Mouse (Mus musculus): ENCODE results near the gene Lrrfip2. TPM values are rescaled to one million over a fixed set of nuclear protein-coding genes. Genes with fewer than 3 reads are reported as not detected.

Lrrfip2 gene
- 10 to 100 TPM; 43.9 to 48.6 TPM for total RNA-seq (2021)
- long read RNA-seq, experiment 1, transcript Lrrfip2-205 (15 exons, 1,839 nt): major isoform, 6 of 37 reads
- long read RNA-seq, experiment 1, partial matches to known transcripts: 1 of 37 reads
- long read RNA-seq, experiment 1, other reads (novel, unspliced or antisense): 28 of 37 reads
- long read RNA-seq, experiment 2, partial matches to known transcripts: 3 of 32 reads
- long read RNA-seq, experiment 2, other reads (novel, unspliced or antisense): 28 of 32 reads

DNA sequence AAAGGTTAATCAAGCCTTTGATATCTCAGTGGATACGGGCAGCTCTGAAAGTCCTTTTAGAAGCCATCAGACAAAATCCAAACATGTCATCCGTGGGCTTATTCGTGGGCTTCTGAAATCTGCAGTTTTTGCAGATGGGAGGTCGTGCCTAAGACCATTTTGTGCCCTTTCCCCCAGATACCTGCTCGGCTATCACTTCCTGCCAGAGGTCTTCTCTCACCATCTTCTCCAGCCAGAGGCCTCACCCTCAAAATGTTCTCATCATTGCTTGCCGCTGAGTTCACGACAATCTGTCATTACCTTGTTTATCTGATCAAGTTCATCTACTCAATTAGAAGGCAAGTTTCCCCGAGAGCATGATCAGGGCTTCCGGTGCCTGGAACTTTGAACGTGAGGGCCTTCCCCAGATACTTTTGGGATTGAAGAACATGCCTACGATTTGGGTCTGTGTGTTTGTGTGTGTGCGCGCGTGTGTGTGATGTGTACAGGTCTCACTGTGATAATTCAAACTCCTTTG is at the start of gene Lrrfip2:
Lrrfip2 (plus strand) TSS at position 467 of the 517 bp plus-strand sequence.
- no peak for DNase-seq (ENCODE audit: low spot score in 2 of 2)

DNA sequence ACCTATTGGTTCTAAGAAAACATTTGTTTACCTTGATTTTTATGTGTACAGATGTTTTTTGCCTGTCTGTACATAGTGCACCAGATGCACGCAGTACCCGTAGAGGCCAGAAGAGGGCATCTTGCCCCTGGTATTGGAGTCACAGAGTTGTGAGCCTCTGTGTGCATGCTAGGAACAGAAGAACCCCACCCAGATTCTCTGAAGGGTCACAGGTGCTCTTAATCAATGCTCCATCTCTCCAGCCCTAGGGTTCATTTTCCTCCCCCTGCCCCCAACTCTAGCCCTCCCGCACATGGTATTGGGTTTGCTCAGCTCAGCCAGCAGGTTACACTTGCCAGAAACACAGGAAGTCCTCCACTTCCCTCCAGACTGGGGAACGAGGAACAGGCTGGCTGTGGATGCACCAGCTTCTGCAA is 46.8 kb upstream of the Lrrfip2 start:
- peak; percentile 12 to 34 for DNase-seq (ENCODE audit: low spot score in 2 of 2)

DNA sequence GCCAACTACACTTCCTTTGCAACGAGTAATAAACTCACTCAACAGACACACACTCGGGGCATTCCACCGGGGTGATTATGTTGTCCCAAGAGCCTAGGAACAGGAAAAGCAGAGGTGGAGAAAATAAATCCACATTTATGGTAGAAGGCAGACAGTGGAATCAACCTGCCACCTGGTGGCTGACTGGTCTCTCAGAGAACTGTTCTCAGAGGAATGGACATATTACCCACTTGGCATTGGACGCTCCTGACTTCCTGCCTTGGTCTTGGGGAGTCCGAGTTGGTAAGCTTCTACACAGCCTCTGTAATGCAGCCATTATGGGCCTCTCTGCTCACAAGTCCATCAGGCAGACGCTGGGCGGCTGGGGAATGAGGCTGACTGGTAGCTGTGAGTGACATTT is 45.2 kb upstream of the Lrrfip2 start:
- peak; percentile 17 to 26 for DNase-seq (ENCODE audit: low spot score in 2 of 2)

DNA sequence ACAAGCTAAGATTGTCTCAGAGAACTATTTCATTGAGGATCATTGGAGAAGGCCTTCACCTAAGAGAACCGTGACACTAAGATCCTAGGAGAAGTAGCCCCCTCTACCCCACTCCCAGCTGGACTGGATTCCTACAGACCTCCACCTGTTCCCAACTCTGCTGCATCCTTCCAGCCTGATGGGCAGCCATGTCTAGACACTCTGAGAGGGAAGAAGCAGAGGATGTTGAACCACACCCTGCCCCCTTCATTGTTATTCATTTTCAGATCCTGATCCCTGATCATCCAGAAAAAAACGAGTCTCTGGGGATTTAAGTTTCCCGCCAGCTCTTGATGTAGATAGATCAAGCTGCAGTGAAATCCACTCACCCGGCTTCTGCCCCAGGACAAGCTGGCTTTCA is 44.4 kb upstream of the Lrrfip2 start:
- DNase-seq (ENCODE audit: low spot score in 2 of 2): no peak

- peak; percentile 21 to 33 for DNase-seq (ENCODE audit: low spot score in 2 of 2)
Measured at GRCm38 (mm10) chr9:111077745-111078144, 39.6 kb upstream of the Lrrfip2 start.

GRCm38 (mm10) chr9:111080801-111081200 is 36.6 kb upstream of the Lrrfip2 start:
- DNase-seq (ENCODE audit: low spot score in 2 of 2): no peak

DNA sequence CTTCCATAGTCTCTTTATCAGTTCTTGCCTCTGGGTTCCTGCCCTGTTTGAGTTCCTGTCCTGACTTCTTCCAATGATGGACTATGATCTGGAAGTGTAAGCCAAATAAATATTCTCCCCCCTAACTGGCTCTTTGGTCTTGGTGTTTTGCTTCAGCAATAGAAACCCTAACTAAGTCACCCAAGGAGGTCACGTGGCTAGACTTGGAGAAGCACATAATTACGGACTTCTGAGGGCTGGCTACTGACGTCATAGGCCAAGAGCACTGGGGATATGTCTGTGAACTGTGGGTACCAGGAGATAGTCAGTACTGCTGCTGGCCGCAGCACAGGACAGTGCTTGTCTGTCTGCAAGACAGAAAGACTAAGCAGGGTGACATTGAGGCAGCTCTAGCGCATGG is 35.6 kb upstream of the Lrrfip2 start:
- no peak for DNase-seq (ENCODE audit: low spot score in 2 of 2)

DNA sequence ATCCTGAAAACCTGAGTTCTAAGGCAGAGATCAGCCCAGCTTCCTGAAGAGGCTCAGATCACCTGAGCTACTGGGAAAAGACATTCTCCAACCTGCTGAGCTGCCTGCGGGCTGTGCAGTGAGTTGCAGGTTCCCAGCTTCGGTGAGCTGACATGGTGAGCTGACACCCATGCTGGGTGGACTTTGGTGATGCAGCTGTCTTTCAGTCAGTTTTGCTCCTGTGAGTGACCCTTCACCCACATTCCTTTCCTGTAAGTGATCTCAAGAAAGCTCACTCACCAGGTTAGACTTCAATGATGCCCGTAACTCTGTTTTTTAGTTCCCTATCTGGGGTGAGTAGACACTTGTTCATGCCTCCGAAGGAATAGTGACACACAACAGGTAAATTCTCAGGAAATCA is 32.1 kb upstream of the Lrrfip2 start:
- DNase-seq (ENCODE audit: low spot score in 2 of 2): no peak

- DNase-seq (ENCODE audit: low spot score in 2 of 2): no peak
Measured at GRCm38 (mm10) chr9:111086137-111086536, 31.3 kb upstream of the Lrrfip2 start.

GRCm38 (mm10) chr9:111086995-111087606 is 30.3 kb upstream of the Lrrfip2 start:
- no peak for DNase-seq (ENCODE audit: low spot score in 2 of 2)

DNA sequence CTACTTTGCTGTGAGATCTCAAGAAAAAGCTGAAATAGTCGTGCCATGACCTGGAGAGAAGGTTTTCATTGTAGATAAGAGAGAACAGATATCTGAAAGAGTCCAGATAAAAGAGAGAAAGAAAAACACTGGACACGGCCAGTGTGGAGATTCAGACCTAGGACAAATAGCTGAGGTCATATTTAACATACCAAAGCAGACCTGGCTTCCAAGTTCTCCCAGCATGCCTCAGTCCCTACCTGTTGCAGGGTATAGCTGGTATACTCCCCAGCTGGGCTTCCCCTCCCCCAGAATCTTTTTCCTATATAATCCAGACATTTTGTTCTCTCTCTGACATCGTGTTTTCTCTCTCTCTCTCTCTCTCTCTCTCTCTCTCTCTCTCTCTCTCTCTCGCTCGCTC is 29.4 kb upstream of the Lrrfip2 start:
- DNase-seq (ENCODE audit: low spot score in 2 of 2): no peak

- no peak for DNase-seq (ENCODE audit: low spot score in 2 of 2)
Measured at GRCm38 (mm10) chr9:111088886-111089285, 28.5 kb upstream of the Lrrfip2 start.

GRCm38 (mm10) chr9:111092657-111093056 is 24.7 kb upstream of the Lrrfip2 start:
- DNase-seq (ENCODE audit: low spot score in 2 of 2): peak; percentile 21 to 43

GRCm38 (mm10) chr9:111093094-111093493 is 24.3 kb upstream of the Lrrfip2 start:
- DNase-seq (ENCODE audit: low spot score in 2 of 2): peak; percentile 60 to 61

DNA sequence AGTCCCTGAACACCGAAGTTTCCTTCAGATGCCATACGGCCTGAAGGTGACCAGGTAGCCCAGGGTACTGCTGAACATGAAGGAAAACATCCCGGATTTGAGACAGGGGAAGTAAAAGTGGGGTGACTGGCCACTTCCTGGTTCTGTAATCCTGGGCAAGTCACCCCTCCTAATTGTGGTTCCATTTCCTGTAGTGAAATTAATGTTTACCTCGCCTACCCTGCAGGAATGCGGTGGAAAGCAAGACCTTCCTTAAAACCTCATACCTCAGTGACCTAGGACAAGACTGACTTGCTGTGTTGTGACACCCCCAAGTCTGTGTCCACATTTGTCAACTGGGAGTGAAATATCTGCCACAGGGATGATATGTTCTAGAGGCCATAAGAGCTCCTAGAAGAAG is 22.8 kb upstream of the Lrrfip2 start:
- DNase-seq (ENCODE audit: low spot score in 2 of 2): no peak

DNA sequence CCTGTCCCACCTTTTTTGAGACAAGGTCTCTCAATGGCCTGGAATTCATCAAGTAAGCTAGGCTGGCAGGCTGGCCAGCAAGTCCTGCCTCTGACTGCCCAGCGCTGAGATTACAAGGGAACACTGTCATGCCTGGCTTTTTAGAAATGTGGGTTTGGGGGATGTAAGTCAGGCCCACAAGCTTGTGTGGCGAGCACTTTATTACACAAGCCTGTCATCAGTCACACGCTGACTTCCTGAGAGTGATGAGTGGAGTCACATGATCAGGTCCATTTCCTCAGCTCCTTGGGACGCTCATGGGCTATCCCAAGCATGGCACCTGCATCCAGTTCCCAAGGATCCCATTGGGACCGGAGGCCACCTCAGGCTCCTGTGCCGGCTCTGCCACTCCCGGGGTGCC is 21.7 kb upstream of the Lrrfip2 start:
- DNase-seq (ENCODE audit: low spot score in 2 of 2): no peak

DNA sequence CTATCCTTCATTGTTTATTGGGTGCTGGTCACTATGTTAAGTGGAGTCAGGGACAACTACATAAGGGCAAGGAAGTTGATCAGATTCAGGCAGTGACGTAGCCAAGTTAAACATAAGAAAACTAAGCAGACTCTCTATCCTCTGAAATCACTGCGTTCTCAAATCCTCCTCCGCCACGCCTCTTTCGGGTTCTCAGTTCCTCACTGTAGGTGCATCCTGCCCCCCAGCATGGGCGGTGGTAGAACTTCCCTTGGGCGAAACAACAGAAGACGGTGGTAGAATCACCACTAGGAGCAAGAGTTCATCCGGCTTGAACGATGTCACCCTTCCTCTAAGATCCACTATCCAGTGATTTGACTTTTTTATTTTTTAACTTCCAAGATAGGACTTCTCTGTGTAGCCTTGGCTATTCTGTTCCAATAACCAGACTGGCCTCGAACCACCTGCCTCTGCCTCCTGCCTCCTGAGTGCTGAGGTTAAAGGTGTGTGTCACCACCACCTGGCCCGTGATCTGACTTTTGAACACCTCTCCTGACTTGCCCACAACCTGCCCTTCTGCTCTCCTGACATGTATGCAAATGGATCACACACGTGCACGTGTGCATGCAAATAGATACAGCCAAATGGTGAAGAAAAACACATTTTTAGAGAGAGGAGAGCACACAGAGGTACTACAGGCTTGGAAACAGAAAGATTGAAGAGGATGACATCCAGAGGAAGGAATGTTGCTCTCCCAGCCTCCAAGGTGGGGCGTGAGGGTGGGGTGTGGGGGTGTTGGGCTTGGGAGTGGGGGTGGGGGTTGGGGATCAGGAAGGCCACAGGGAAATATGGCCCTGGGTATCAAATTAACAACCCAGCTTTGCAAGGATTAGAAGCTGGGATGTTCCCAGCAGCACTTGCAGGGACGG is 20.7 kb upstream of the Lrrfip2 start:
- no peak for DNase-seq (ENCODE audit: low spot score in 2 of 2)

DNA sequence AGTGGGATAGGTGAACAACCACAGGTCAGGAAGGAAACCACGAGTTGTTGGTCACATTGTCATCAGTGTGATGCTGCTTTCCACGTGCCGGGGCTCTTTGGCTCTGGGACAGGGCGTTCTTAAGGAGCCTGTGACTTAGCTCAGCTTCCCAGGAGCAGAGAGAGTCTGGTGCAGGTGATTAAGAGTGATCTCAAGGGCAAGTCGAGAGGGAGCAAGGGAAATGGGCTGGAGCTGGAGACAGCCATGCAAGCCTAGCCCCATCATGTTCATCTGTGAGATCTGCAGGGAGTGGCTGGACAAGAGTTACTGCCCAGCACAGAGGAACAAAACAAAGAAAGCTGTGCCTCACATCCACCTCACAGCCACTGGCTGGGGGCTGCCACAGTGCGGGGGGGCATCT is 19.8 kb upstream of the Lrrfip2 start:
- no peak for DNase-seq (ENCODE audit: low spot score in 2 of 2)

DNA sequence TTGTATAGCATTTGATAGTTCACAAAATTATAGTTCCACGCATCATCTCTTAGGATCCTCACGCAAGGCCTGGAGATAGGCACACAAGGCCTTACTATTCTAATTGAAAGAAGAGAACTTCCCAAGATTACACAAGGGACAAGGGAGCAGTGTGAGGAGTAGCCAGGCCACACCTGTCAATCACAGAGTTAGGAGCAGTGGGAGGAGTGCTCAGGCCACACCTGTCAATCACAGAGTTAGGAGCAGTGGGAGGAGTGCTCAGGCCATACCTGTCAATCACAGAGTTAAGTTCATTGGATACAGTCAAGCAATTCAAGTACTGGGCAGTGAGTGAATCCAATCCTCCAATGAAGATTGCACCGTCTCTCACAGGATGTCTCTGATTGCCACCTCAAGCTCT is 17.0 kb upstream of the Lrrfip2 start:
- no peak for DNase-seq (ENCODE audit: low spot score in 2 of 2)

DNA sequence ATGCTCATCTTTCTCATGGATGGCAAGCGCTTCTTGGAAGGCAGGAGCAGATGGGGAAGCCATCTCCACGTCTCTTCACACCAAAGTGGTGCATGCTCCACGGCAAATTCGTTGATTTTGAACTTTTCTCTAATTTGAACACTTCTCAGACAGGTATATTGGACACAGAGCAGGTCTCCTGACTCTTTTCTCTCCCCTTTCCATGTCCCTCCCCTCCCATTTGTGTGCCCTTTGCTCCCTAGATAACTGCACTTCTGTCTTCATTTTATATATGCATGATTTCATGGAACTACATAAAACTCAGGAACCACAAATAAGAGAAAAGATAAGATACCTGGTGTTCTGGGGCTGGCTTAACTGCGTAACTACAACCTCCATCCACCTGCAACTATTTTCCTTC is 14.1 kb upstream of the Lrrfip2 start:
- DNase-seq (ENCODE audit: low spot score in 2 of 2): no peak

- DNase-seq (ENCODE audit: low spot score in 2 of 2): no peak
Measured at GRCm38 (mm10) chr9:111103893-111104292, 13.5 kb upstream of the Lrrfip2 start.

DNA sequence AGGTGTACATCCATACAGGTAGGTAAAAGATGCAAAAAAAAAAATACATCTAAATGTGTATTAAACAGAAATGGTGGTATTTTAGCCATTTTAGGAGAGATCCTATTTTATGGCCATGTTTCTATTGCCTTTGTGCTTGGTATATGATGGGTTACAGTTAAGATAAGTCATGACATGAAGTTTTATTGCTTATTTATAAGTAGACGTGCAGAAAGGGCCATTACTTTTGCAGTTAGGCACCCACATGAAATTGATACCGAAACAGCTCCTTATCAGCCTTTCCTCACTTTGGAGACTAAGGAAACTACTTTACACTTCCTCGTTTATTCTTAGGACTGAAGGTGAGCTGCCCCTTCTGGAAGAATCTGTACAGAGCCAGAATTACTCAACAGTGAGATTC is 9.5 kb upstream of the Lrrfip2 start:
- DNase-seq (ENCODE audit: low spot score in 2 of 2): no peak

Measured in left cerebral cortex, adult 18-20 months (tissue).